Mouse (Mus musculus): Measurements from ENCODE around the gene Snx15.

Gene Snx15

DNA sequence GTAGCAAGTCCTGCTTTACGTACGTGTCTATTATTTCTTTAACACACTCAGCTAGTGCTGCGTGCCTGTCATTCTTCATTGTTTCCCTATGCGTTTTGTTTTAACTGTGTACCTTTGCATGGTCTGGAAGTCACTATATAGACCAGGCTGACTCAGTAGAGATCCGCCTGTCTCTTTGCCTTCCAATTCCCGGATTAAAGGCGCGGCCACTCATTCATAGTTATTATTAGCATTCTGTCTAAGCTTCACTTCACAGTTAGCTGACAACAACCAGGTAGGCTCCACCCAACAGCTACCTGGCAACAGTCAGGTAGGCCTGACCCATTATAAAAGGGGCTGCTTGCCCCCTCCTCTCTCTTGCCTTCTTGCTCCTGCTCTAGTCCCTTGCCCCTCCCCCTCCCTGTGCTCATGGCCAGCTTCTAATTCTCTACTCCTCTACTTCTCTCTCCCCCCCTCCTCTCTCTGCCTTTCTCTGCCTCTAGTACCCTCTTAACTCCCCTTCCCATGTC, 9.4 kb downstream of the Snx15 start:
- DNase-seq = no peak

DNA sequence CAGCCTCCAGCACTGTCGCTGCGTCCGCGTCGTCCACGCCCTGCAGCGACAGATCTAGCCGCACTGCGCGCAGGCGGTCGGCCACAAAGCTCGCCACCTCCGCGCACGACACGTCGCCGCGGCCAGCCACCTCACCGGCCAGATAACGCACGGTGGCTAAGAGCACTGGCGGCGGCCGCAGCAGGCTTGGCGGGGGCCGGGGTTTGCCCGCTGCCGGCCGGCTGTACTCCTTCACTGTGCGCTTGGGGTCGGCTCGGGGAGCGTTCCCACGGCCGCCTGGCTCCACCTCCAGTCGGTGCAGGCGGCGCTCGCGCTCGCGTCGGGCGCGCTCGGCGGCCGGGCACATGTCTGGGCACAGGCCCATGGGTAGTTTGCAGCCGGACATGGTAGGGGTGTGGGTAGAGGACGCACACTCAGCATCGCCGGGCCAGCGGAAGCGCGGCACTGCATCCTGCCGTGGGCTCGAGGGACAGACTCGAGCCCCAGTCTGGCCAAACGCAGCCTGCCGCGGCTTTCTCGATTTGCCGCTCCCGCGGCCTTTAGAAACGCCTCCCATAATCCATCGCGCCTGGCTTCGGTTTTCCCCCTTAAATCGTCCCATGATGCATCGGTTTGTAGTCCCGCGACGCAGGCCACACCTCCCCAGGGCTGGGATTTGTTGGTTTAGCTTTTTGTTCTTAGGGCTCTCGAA, 10.0 kb downstream of the Snx15 start, which contains the start of gene Sac3d1:
Gene Sac3d1 (minus strand): TSS at position 665 of the 691 bp plus-strand sequence.
- DNase-seq = peak; percentile 85 to 89

DNA sequence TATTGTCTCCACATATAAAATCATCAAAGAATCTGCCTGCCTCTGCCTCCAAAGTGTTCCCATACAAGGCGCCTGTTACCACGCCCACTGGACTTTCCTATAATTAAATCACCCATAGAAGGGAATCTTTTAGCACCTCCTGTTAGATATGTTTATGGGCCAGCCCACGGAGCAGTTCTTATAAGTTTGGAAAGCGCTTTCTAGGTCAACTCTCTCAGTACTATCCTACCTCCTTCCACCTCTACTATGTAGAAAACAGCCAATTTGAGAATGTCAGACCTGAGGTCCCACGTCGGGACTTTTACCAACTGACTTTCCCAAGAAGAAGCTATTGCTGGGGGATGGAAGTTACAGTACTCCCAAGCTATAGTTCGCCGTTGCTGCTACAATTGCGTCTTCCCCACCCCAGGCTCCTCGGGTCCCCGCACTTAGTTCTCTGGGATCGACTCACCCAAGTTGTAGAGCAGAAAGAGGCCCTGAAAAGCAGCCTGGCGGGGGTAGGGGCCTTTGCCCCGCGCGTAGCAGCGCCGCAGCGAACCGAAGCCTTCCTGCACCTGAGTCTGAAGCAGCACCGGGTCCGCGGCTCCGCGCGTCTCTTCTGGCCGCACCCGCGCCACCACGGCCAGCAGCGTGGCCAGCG, 10.6 kb downstream of the Snx15 start:
- DNase-seq = no peak

DNA sequence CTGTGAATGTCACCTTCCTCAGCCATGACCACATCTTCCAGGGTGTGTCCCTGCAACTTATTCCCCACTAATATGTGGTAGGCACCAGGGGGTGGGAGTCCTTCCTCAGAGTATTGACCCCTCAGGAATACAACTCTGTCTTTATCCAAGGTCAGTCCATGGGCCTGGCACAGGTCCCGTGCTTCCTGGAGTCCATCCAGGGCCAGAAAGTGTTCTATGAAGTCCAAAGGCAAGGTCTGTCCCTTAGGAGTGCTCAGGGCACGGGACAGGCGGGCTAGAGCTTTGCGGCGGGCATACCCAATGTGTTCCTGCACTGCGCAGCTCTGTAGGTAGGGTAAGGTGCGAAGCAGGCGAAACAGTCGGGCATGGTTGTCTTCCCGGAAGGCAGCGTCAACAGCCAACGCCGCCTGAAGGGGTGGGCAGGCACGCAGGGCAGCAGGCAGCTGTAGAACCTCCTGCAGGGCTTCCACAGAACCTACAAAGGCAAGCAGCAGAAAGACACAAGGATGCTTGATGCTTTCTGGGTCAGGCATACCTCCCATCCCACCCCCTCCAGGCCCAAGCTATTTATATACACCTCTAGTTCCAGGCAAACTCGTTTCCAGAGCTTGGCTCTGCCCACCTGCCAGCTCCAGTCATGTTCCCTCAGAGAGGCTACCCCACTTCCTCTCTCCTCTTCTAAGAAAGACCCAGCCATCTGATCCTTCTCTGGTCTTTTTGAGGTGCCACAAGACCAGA, 11.8 kb downstream of the Snx15 start:
- no peak for DNase-seq

DNA sequence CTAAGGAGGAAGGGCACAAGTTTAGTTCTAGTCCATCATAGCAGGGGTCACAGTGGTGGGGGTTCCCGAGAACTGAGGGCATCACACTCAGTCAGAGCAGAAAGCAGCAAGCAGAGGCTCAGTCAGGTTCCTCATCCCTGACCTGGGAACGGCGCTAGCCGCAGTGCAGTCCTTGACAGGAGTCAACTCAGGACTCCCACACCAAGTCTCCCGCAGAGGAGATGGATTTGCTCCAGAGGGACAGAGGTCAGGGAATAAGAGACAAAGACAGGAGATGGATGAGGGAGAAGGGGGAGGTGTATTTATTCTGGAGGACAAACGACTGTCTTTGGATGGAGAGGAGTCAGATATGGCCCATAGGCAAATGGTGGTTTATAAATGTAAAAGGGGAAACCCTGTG, 15.0 kb downstream of the Snx15 start:
- no peak for DNase-seq

DNA sequence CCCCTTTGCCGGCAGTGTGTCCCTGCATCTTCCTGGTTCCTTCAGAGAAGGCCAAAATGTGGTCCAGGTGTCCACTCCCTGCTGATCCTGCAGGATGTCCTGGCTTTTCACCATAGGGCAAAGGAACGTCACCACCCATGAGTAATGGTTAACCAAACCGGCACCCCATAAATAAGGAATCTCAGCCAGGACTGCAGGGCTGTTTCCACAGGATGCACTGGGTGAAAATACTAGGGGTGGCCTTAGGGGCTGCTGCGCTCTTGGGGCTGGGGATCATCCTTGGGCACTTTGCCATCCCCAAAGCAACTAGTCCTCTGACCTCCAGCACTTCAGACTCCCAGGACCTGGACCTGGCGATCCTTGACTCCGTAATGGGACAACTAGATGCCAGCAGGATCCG, 22.5 kb downstream of the Snx15 start, which contains the start of gene Naaladl1:
Gene Naaladl1 (plus strand): TSS at position 197 of the 400 bp plus-strand sequence.
- no peak for DNase-seq

DNA sequence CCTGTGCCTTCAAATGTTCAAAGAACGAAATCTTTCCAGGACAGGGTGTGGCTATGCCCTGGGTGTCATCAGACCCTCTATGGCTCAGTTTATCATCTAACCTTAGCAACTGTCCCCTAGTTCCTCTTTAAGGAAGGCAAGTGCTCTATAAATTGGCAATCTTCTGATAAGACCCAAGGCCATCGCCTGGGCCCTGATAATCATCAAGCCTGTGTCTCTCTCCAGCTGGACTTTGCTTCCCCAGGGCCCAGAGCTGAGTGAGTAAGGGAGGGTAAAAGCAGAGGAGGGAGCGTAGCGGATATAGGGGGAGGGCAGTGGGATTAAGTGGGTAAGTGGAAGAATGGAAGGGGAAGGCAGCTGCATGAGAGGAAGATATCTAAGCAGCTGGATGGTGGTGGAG, 23.6 kb downstream of the Snx15 start:
- DNase-seq = no peak

DNA sequence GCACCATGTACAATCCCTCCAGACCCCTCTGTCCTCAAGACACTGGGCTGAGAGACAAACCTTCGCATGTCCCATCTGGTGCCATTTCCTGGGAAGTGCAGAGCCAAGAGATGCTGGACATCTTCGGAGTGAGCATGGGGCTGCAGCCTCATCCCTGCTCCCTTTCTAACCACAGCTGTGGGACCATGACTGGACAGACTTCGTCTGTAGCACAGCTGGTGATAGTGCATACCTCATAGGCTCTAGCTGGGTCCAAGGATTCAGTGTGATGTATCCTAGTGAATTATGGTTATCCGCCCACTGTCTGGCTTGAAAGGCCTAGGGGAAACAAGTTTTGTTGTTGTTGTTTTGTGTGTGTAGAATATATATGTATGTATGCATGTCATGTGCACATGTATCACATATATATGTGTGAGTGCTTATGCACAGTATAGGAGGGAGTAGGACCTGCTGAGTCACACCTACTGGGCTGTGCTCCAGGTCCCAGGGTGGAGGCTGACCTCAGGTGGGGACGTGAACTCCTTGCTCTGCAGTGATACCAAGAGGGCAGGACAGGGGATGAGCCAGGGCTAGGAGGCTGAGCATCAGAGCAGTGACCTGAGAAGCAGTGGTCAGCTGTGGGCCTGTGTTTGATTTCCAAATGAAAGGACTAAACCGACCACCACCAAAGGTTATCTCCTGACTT, 25.8 kb downstream of the Snx15 start:
- no peak for DNase-seq

DNA sequence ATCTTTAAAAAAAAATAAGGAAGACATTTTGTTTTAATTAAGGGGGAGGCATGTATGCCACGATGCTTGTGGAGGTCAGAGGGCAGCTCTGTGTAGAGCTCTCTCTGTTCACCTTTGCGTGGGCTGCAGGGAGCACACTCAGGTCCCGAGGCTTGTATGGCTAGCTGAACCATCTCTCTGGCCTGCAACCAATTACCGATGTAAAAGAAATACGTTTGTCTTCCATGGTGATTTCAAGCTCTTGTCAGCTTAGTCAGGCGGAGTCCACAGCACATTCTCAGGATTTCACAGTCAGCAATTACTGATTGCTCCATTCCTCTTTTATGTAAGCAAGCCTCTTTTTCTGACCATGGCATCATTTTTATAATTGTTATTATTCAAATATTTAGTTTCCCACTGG, 26.9 kb downstream of the Snx15 start:
- DNase-seq = no peak

DNA sequence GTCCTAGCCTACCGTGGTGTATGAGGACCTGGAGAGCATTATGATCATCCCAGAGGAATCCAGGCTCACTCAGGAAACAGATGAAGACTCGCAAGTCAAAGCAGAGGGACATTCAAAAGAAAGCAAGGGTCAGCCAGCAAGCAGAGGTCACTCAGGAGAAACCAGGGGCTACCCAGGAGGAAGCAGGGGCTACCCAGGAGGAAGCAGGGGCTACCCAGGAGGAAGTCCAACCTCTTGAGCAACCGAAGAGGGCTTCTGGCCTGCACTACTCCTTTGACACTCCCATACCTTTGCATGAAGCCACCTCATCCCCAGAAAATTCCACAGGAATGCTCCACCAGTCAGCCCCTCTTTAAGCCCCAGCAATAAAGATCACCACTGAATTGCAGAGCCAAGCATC, 30.3 kb downstream of the Snx15 start:
- no peak for DNase-seq

DNA sequence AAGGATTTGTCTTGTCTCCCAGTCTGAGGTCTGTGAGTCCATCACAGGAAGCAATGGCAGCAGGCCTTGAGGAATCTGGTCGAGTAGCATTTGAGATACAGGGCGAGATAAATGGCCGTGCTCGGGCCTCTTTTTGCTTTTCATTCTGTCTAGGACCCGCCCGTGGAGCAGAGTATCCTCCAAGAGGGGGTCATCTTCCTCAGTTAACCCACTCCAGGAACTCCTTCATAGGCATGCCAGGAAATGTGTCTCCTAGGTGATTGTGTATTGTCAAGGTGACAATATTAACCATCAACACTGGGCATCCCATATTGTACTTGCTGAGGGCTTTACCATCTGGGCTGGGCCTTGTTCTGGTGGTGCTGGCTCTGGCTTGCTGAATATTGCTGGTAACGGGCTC, 34.0 kb downstream of the Snx15 start, which contains the start of gene AC131692.1:
Gene AC131692.1 (plus strand): TSS at position 301 of the 400 bp plus-strand sequence.
- no peak for DNase-seq

DNA sequence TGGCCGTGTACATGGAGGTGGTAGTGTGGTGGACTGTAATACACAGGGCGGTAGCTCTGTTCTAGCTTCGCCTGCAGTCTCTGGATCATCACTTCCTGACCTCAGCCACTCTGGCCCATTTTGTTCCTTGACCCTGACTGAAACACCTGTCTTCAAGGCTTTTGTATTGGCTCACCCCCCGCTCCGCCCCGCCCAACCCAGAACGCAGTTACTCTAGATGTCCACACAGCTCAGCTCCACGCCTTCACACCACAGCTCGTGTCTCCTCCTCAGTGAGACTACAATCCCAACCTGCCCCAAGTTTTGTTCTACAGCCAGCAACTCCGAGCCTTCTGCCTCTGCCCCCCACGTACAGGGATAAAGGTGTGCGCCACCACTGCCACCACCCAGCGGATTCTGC, 39.3 kb downstream of the Snx15 start:
- DNase-seq = no peak

DNA sequence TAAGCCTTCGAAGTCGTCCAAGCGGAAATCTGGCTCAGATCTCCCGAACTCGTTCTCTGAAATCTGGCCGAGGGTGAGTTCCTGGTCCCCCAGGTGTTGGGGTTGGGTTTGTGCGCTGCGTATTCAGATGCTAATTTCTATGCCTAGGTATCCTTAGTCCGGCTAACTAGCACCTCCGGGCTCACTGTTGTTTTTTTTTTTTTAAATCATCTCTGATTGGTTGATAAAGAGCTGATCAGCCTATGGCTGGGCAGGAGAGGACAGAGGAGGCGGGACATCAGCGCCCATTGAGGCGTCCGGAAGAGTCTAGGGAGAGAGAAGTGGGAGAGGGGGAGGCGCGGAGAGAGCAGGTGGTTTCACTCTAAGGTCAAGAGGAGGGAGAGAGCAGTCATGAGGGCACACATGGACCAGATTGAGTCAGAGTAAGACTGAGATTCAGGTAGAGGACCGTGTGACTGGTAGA, 42.7 kb downstream of the Snx15 start:
- DNase-seq = no peak

DNA sequence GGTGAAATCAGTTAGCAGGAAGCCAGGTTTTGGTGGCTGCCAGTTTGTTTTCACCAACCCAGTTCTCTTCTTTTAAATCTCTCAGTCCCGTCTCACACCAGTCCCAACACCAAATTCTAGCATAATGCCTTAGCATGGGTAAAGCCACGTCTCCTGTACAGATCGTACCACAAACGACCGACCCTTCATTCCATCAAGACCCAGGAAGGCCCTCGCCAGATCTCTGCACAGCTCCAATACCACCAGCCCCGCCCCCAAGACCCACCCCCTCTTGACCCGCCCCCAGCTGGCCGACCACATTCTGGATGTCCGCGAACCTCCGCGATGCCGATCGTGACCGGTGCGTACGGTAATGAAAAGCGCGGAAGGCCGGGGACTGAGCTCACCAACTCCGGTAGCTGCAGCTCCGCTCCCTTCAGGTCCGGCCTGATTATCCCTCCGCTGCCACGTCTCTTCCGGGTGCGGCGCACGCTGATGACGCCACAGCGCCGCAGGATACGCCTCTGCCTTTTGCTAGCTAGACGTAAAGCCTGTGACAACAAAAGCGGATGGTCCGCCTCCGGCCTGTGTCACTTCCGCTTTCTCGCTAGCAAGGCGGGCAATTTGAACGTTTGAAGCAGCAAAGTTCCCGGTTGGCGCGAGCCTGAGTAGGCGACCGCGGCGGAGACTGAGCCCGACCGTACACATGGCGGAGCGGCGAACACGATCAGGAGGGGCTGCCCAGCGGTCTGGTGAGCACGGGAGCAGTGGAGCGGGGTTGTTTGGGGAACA, 43.4 kb downstream of the Snx15 start, which contains the start of the genes Zfpl1 and Cdca5:
Gene Zfpl1 (minus strand): TSS at position 479 of the 771 bp plus-strand sequence.
Gene Cdca5 (plus strand): TSS at position 506 of the 771 bp plus-strand sequence.
- DNase-seq = peak; percentile 98 to 99

DNA sequence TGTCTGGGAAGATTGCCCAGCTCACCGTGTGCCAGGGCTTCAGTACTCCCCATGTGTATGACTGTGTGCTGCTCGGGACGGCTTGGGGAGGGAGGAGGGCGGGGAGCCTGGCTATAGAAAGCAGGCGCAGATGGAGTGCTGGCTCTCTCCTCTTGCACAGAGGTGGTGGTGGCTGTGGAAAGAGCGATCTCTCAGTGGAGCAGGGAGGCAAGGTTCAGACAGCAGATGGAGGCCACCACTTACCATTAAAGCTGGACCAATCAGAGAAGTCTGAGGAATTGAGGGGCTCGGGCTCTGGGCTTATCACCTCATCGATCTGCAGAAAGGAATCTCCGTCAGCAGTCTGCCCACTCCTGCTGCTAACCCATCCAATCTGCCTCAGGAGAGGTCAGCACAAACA, 45.9 kb downstream of the Snx15 start, which contains the start of gene Gm28374:
Gene Gm28374 (minus strand): TSS at position 101 of the 400 bp plus-strand sequence.
- DNase-seq = no peak

DNA sequence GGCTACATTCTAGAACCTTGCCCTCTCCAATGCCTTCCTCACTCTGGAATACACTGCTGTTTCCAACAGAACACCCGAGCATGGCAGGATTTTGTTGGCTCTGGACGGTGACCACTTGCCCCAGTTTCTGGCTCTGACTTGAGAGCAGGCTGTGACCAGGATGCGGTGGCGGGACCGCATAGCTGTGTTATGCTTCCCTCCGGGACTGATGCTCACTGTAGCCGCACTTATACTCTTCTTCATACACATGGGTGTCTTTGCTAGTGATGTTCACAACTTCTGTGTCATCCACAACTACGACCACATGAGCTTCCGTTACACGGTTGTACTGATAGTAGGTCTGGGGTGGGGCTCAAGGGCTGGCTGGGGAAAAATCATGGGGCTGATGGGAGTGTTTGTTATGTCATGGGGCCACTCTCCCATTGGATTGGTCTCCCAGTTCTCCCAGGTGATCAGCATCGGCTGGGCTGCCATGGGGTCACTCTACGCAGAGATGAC, 48.1 kb downstream of the Snx15 start, which contains the start of gene Tmem262:
Gene Tmem262 (plus strand): TSS at position 51 of the 498 bp plus-strand sequence.
- DNase-seq = no peak

DNA sequence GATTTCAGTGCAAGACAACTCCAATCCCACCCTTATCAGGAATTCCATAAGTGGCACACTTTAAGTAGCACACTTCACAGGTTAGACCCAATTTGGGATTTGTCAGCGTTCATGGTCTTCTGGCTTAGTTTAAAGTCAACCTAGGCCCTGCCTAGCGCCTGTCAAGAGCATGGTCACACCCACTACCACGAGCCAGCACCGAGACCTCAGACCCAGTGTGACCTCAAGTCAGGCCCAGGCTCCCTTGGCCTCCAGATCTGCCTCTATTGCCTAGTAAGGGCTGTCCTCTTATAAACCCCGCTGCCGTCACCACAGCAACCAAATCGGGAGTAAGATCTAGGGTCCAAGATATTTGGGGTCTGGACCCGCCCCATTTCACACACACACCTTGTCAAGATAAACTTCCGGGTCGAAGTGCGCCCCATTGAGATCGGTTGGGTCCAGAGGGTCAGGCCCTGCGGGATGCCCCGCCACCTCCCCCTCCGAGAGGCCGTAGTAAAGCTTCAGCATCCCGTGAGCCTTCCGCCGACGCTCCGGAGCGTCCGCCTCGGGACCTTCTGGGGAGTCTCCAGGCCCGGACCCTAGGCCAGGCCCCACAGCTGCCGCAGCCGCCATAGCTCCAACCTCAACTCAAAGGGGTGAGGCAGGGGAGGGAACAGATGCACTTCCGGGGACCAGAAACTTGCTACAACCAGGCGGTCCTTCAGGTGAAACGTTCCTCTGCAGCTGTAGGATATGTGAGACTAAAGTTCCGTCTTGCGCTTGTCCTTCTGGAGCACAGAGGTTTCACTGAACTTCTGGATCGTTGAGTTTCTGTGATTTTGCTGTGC, 51.3 kb downstream of the Snx15 start, which contains the start of gene Vps51:
Gene Vps51 (minus strand): TSS at position 668 of the 830 bp plus-strand sequence.
- DNase-seq = peak; percentile 84 to 92

DNA sequence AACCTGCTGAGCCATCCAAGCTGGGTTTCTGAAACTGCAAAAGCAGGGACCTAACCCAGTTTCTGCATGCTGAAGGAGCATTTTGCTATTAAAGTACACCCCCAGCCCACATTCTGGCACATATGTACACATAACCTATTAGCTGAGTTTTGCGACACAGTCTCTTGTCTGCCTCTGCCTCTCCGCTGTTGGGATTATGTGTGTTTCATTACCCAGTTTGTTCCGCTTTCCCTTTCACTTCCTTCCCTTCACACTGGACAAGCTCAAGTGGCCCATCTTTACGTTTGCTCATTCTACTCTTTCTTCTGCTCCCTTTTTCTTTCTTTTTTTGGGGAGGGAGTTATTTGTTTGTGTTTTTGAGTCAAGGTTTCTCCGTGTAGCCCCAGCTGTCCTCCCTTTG, 54.2 kb downstream of the Snx15 start:
- DNase-seq = no peak

DNA sequence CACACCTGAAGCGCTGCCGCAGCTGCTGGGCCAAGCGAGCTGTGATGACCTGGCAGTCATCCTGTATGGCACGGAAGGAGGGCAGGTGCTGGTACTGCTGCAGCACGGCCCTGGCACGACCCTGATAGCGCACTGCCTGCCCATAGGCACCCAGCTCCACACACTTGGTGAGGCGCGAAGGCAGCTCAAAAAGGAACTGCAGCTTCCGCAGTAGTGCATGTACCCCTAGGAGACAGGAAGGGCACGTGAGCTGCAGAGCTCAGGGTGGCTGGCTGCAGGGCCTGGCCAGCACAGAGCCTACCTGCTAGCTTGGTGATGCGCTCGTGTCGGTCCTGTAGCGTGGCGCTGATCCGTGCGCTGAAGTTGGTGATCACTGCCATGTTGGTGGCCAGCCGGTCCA, 56.8 kb downstream of the Snx15 start:
- DNase-seq = no peak

DNA sequence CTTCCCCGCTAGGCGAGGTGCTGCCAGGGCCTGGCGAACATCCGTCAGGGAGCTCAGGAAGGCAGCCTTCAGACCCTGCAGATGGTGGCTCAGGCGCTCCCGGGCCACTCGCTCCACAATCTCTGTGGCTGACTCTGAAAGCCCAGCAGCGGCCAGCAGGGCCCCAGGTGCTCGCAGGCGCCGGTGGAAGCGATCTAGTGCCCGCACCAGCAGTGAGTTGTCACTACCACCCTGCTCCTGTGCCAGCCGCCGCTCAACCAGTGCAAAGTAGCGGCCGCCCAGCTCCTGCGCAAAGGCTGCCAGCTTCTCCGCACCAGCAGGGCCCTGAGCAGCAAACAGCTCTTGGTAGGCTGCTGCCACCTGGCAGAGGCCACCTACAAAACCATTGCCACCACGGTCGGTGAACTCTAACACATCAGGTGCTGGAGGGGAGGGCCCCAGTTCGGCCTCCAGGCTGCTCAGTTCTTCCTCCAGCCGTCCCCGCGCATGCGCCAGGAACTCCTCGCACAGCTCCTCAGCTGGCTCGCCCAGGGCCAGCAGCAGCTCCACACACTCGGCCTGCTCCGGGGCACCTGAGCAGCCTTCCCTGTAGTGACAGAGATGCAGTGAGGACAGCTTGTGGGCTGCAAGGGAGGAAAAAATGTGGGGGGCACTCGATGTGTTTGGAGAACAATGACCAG, 57.4 kb downstream of the Snx15 start:
- no peak for DNase-seq

Data from cerebellum, postnatal 36 days (tissue).